21 mouse cellular contexts compared by ENCODE assay signal in genomic region chr2:139132121-139132520, GRCm38 (mm10).
DNase-seq lines count a peak whose midpoint lies in the region; ATAC-seq and TF ChIP-seq lines count a peak whose summit lies in the region.
"Had no signal": no experiment of that assay in that cellular context is flagged by ENCODE, and none has a peak within 500 bp of the region (broad histone marks: within the 10 kb centered on the region; RNA-seq: fewer than 3 reads in every experiment).

No protein-coding gene starts in this region.

- no peaks in the 10 kb centered on the region for H3K36me3 ChIP-seq in forebrain, postnatal 0 days (ENCODE audit: insufficient read depth)
- no peaks in the 10 kb centered on the region for H3K36me3 ChIP-seq in forebrain, embryonic 11.5 days (ENCODE audit: control insufficient read depth, insufficient read depth, low read length)
- no peaks in the 10 kb centered on the region for H3K36me3 ChIP-seq in neural tube, embryonic 14.5 days (ENCODE audit: control insufficient read depth, insufficient read depth, low read length)
- H3K36me3 ChIP-seq in neural tube, embryonic 15.5 days = no peaks in the 10 kb centered on the region
- H3K36me3 ChIP-seq: G1E; heart, embryonic 10.5 days; liver, embryonic 13.5 days had no signal

- H3K9me3 ChIP-seq in forebrain, postnatal 0 days (ENCODE audit: low read length) = no peaks in the 10 kb centered on the region
- no peaks in the 10 kb centered on the region for H3K9me3 ChIP-seq in forebrain, embryonic 11.5 days (ENCODE audit: control insufficient read depth, low read length)
- H3K9me3 ChIP-seq in neural tube, embryonic 14.5 days (ENCODE audit: control insufficient read depth, low read length) = no peaks in the 10 kb centered on the region
- no peaks in the 10 kb centered on the region for H3K9me3 ChIP-seq in neural tube, embryonic 15.5 days (replicated peaks)
- H3K9me3 ChIP-seq: G1E; heart, embryonic 10.5 days; liver, embryonic 13.5 days had no signal

- no peak for DNase-seq in cerebellum, adult 9-11 months
- peak; percentile 29 for DNase-seq in forebrain, postnatal 0 days
- DNase-seq in forebrain, embryonic 11.5 days (ENCODE audit: low spot score) = no peak
- no peak for DNase-seq in layer of hippocampus, adult 2 months (ENCODE audit: low spot score in 2 of 2)
- no peak for DNase-seq in layer of hippocampus, adult 9-10 months (ENCODE audit: low spot score)
- DNase-seq: gastrocnemius, postnatal 10 days; heart, postnatal 14 days; kidney, adult 2 months; kidney, postnatal 36 days; layer of hippocampus, postnatal 36 days; liver, embryonic 13.5 days; lung, postnatal 14 days; thymus, postnatal 36 days had no signal

- TF ChIP-seq CTCF in forebrain, postnatal 0 days (IDR thresholded peaks at IDR 0.05; ENCODE audit: low read depth) = peak; percentile 51
- peak; percentile 66 for TF ChIP-seq CTCF in layer of hippocampus, adult 2 months (conservative IDR thresholded peaks at IDR 0.05)

- 57% methylated on average over 1 of the region's 1 CpGs for WGBS in forebrain, postnatal 0 days
- 83% methylated on average over 1 of the region's 1 CpGs for WGBS in forebrain, embryonic 11.5 days
- 48% methylated on average over 1 of the region's 1 CpGs for WGBS in neural tube, embryonic 14.5 days
- WGBS in neural tube, embryonic 15.5 days = 48% methylated on average over 1 of the region's 1 CpGs

- no peaks in the 10 kb centered on the region for H3K27me3 ChIP-seq in forebrain, postnatal 0 days (ENCODE audit: insufficient read depth, low read length)
- no peaks in the 10 kb centered on the region for H3K27me3 ChIP-seq in forebrain, embryonic 11.5 days (ENCODE audit: control insufficient read depth, insufficient read depth, low read length)
- no peaks in the 10 kb centered on the region for H3K27me3 ChIP-seq in neural tube, embryonic 14.5 days (ENCODE audit: control insufficient read depth, insufficient read depth, low read length)
- H3K27me3 ChIP-seq in neural tube, embryonic 15.5 days (replicated peaks) = no peaks in the 10 kb centered on the region
- H3K27me3 ChIP-seq: liver, embryonic 13.5 days; megakaryocyte, embryonic 14.5 days had no signal

- no peak overlapping the region for H3K4me2 ChIP-seq in forebrain, postnatal 0 days (ENCODE audit: low read depth)
- H3K4me2 ChIP-seq in forebrain, embryonic 11.5 days (ENCODE audit: low read depth, low read length, severe bottlenecking) = no peak overlapping the region
- no peak overlapping the region for H3K4me2 ChIP-seq in neural tube, embryonic 14.5 days (ENCODE audit: low read depth, low read length)
- H3K4me2 ChIP-seq in neural tube, embryonic 15.5 days = no peak overlapping the region
- H3K4me2 ChIP-seq: liver, embryonic 13.5 days had no signal

- H3K9ac ChIP-seq in forebrain, postnatal 0 days = no peak overlapping the region
- H3K9ac ChIP-seq in forebrain, embryonic 11.5 days (ENCODE audit: low read length) = no peak overlapping the region
- no peak overlapping the region for H3K9ac ChIP-seq in neural tube, embryonic 14.5 days (replicated peaks; ENCODE audit: low read depth, low read length)
- no peak overlapping the region for H3K9ac ChIP-seq in neural tube, embryonic 15.5 days (replicated peaks)
- H3K9ac ChIP-seq: liver, embryonic 13.5 days had no signal

- peak; percentile 40; the same call in 1 of the 2 replicates for ATAC-seq in cerebellum, adult (ENCODE audit: insufficient number of reproducible peaks, low FRiP score, low TSS enrichment)
- no peak for ATAC-seq in forebrain, postnatal 0 days
- no peak for ATAC-seq in forebrain, embryonic 11.5 days (replicated peaks; ENCODE audit: low FRiP score)
- ATAC-seq in neural tube, embryonic 14.5 days (ENCODE audit: low read depth) = 0 out of 2 replicates have a peak, but pooled peaks have one; percentile 9
- no peak for ATAC-seq in neural tube, embryonic 15.5 days (ENCODE audit: low FRiP score)
- ATAC-seq: CD4-positive, CD25-positive, alpha-beta regulatory T cell, adult 4 months; hindbrain, embryonic 16.5 days had no signal

- H3K4me3 ChIP-seq in forebrain, postnatal 0 days (ENCODE audit: low read depth, low read length) = no peak overlapping the region
- no peak overlapping the region for H3K4me3 ChIP-seq in forebrain, embryonic 11.5 days (ENCODE audit: low read depth, low read length)
- H3K4me3 ChIP-seq in layer of hippocampus, adult 2 months = no peak overlapping the region
- H3K4me3 ChIP-seq in neural tube, embryonic 14.5 days (ENCODE audit: low read depth, low read length) = no peak overlapping the region
- no peak overlapping the region for H3K4me3 ChIP-seq in neural tube, embryonic 15.5 days (replicated peaks)
- H3K4me3 ChIP-seq: heart, embryonic 10.5 days; liver, embryonic 13.5 days; megakaryocyte, embryonic 14.5 days had no signal

- H3K4me1 ChIP-seq in forebrain, postnatal 0 days (ENCODE audit: insufficient read depth) = no peaks in the 10 kb centered on the region
- no peaks in the 10 kb centered on the region for H3K4me1 ChIP-seq in forebrain, embryonic 11.5 days (replicated peaks; ENCODE audit: control insufficient read depth, insufficient read depth, low read length)
- no peaks in the 10 kb centered on the region for H3K4me1 ChIP-seq in neural tube, embryonic 14.5 days (ENCODE audit: control insufficient read depth, insufficient read depth, low read length)
- no peaks in the 10 kb centered on the region for H3K4me1 ChIP-seq in neural tube, embryonic 15.5 days
- H3K4me1 ChIP-seq: heart, embryonic 10.5 days; liver, embryonic 13.5 days; megakaryocyte, embryonic 14.5 days had no signal

- no peak overlapping the region for H3K27ac ChIP-seq in forebrain, postnatal 0 days (ENCODE audit: low read depth, low read length)
- H3K27ac ChIP-seq in forebrain, embryonic 11.5 days (ENCODE audit: low read depth, low read length) = no peak overlapping the region
- H3K27ac ChIP-seq in layer of hippocampus, adult 2 months = no peak overlapping the region
- H3K27ac ChIP-seq in neural tube, embryonic 14.5 days (ENCODE audit: low read depth, low read length) = no peak overlapping the region
- no peak overlapping the region for H3K27ac ChIP-seq in neural tube, embryonic 15.5 days (replicated peaks)
- H3K27ac ChIP-seq: heart, embryonic 10.5 days; liver, embryonic 13.5 days had no signal

Comparison
In these comparisons a context has a peak if more than half of its experiments do, and no peak if none do; other contexts are left out.
1. ATAC-seq: peak in cerebellum, adult (single experiment) and neural tube, embryonic 14.5 days (single experiment); none in forebrain, postnatal 0 days (single experiment), forebrain, embryonic 11.5 days (single experiment) and neural tube, embryonic 15.5 days (single experiment).